Mouse (Mus musculus): ENCODE data around the gene Casp7. TPM values are rescaled to one million over a fixed set of nuclear protein-coding genes. Genes with fewer than 3 reads are reported as not detected.

The Casp7 gene
- polyA plus RNA-seq, 1 experiment from 2014 or later: 20.5 TPM

DNA sequence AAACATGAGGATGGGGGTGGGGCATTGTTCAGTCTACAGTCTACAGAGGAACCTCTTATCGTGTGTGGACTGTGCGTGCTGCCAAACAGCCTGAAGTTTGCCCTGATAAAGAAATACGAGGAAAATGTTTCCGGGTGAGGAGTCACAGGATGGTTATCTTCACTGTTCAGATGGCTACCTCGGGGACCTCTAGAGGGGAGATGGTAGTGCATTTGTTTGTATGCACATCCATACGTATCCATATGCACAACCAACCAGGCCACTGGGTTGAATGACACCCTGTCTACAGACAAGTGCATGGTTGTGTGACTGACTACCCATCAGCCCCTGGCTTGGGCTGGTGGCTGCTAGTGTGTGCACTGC lies 42.1 kb downstream of the Casp7 start:
- CTCF ChIA-PET: no interaction called here
- no peaks in the 10 kb centered on the region for H3K27me3 ChIP-seq
- no peak for ATAC-seq
- DNase-seq (ENCODE audit: low read depth, low spot score): no peak
- in situ Hi-C loops (cut with MboI; ENCODE audit: low pct_unique_long_range_greater_than_20kb): no loop called here
- POLR2A ChIA-PET: interaction anchor here (1.5 kb wide), 1 partner anchor 9 kb away, joined by 3 read pairs; no protein-coding TSS in a partner anchor
- no peak for TF ChIP-seq CTCF (IDR thresholded peaks at IDR 0.05)

DNA sequence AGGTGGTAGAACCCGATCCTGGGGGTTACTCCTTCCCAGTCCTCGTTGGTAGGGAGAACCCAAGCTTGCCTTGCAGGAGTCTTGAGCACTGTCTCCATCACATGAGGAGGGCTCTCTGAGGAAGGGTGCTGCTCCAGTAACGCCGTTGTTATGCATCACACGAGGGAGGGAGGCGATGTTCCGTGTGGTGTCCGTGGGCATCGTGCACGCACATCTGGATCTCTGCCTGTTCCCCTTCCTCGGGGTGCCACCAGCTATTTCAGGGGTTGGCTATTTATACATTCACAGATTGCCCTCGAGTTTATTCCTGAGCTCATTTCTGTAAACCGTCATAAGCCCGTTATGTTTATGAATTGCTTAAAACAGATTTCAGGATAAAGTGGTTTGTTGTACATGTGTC lies 46.5 kb downstream of the Casp7 start:
- POLR2A ChIA-PET: no interaction called here
- no peak for DNase-seq (ENCODE audit: low read depth, low spot score)
- no peak for TF ChIP-seq CTCF (IDR thresholded peaks at IDR 0.05)
- ATAC-seq: no peak
- CTCF ChIA-PET: no interaction called here
- in situ Hi-C loops (cut with MboI; ENCODE audit: low pct_unique_long_range_greater_than_20kb): no loop called here
- no peaks in the 10 kb centered on the region for H3K27me3 ChIP-seq

DNA sequence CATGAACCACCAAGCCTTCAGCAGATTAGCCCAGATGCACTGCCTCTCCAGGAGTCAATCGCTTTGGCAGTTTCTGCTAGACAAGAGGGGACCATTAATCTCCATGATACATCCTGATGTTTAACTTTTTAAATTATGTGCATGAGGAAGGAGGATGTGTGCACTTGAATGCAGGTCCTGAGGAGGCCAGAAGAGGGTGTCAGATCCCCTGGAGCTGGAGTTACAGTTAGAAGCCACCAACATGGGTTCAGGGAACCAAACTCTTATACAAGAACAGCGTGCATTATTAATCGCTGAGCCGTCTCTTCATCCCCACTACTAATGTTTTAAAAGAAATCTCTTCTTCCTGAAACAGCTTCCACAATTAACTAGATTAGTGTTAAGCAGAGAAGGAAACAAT lies 51.9 kb downstream of the Casp7 start:
- no peaks in the 10 kb centered on the region for H3K27me3 ChIP-seq

DNA sequence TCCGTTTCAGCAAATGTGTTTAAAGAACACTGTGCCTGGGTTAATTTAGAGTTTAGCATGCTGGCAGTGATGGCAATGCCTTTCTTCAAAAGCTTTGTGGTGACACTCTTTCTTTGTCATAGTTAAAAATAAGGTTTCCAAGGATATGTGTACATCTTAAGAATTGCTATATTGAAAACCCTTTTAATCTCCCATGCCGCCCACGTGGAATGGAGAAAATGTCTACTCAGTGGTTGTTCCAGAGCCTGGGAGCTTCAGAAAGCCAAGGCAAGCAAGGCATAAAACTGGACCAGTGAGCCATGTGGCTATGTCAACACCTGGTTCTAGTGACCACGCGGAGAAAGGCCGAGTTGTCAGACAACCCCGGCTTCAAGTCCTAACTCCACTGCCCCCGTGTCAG lies 52.6 kb downstream of the Casp7 start:
- in situ Hi-C loops (cut with MboI; ENCODE audit: low pct_unique_long_range_greater_than_20kb): no loop called here
- POLR2A ChIA-PET: no interaction called here

More for the DNA sequence above, 51.9 kb downstream of the Casp7 start:
- ChIA-PET CTCF (interaction anchor here (1.0 to 1.6 kb wide), 2 partner anchors 10 to 25 kb away, joined by 4 read pairs; no protein-coding TSS in a partner anchor), POLR2A (interaction anchor here (0.9 kb wide), 1 partner anchor 10 kb away, joined by 3 read pairs; no protein-coding TSS in a partner anchor)
- no peak for ATAC-seq
- TF ChIP-seq CTCF (IDR thresholded peaks at IDR 0.05): no peak
- in situ Hi-C loops (cut with MboI; ENCODE audit: low pct_unique_long_range_greater_than_20kb): no loop called here
- no peak for DNase-seq (ENCODE audit: low read depth, low spot score)

DNA sequence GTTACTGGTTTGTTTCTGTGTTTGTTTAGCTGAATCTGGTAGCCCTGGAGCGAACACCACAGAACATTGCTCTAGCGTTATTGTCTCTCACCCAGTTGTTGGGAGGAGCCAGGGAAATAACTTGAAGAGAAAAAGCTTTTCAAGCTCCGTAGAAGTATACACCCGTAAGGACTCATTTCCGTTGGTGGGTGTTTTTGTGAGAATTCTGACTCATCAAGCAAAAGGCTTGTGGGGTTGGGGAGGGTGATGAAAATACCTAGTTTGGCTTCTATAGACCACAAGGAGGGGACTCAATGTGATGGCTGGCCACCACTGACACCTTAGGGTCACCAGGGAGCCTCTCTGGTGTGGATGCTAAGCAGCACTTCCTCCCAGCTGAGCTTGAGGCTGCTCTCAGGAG lies 54.0 kb downstream of the Casp7 start:
- TF ChIP-seq CTCF (IDR thresholded peaks at IDR 0.05): no peak
- CTCF ChIA-PET: interaction anchor here (0.9 to 1.0 kb wide), 2 partner anchors 64 to 326 kb away, joined by 3 read pairs; no protein-coding TSS in a partner anchor
- DNase-seq (ENCODE audit: low read depth, low spot score): no peak
- POLR2A ChIA-PET: no interaction called here
- H3K27me3 ChIP-seq: no peaks in the 10 kb centered on the region
- ATAC-seq: no peak
- in situ Hi-C loops (cut with MboI; ENCODE audit: low pct_unique_long_range_greater_than_20kb): no loop called here

More for the DNA sequence above, 52.6 kb downstream of the Casp7 start:
- CTCF ChIA-PET: no interaction called here
- DNase-seq (ENCODE audit: low read depth, low spot score): no peak
- H3K27me3 ChIP-seq: no peaks in the 10 kb centered on the region
- no peak for TF ChIP-seq CTCF (IDR thresholded peaks at IDR 0.05)
- ATAC-seq: no peak

DNA sequence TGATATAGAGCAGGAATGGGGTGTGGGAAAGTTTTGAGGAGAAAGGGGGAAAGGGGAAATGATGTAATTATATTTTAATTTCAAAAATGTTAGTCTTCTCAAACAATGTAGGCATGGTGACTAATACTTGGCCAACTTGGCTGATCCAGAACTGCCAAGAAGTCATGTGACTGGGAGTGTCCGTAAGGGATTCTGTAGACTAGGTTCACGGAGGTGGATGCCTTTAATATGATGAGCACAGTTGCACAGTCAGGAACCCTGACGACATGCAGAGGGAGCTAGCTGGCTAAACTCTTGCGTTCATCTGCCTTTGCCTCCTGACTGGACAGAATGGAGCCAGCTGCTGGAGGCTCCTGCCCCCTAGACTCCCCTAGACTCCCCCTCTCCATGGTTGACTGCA lies 54.9 kb downstream of the Casp7 start:
- ChIA-PET CTCF (interaction anchor here (1.2 kb wide), 1 partner anchor 13 kb away, joined by 4 read pairs; no protein-coding TSS in a partner anchor), POLR2A (interaction anchor here (1.7 kb wide), 1 partner anchor 21 kb away, joined by 3 read pairs; no protein-coding TSS in a partner anchor)
- DNase-seq (ENCODE audit: low read depth, low spot score): no peak
- ATAC-seq: peak; percentile 39
- in situ Hi-C loops (cut with MboI; ENCODE audit: low pct_unique_long_range_greater_than_20kb): no loop called here
- TF ChIP-seq CTCF (IDR thresholded peaks at IDR 0.05): no peak
- H3K27me3 ChIP-seq: no peaks in the 10 kb centered on the region

DNA sequence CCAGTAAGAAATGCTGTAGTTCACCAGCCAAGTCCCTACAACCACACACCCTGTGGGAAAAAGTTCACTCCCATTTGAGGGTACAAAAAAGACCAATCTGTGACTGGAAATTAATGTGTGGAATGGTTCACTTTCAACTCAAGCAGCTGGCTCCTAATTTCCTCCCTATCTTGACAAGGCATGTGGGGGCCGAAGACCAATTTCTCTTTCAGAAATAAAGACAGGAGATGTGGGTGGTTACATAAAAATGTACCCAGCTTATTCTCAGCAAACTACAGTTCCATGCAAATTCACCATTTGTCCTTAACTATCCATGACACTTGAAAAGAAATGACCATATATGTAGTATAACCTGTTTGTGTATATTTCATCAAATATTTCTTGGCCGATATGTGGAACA lies 55.5 kb downstream of the Casp7 start:
- CTCF ChIA-PET: interaction anchor here (1.2 kb wide), 1 partner anchor 13 kb away, joined by 4 read pairs; no protein-coding TSS in a partner anchor
- in situ Hi-C loops (cut with MboI; ENCODE audit: low pct_unique_long_range_greater_than_20kb): no loop called here
- TF ChIP-seq CTCF (IDR thresholded peaks at IDR 0.05): no peak
- POLR2A ChIA-PET: interaction anchor here (0.6 to 1.7 kb wide), 2 partner anchors 21 to 451 kb away, joined by 3 to 5 read pairs; no protein-coding TSS in a partner anchor
- ATAC-seq (no peak), DNase-seq (ENCODE audit: low read depth, low spot score) (no peak)
- H3K27me3 ChIP-seq: no peaks in the 10 kb centered on the region

DNA sequence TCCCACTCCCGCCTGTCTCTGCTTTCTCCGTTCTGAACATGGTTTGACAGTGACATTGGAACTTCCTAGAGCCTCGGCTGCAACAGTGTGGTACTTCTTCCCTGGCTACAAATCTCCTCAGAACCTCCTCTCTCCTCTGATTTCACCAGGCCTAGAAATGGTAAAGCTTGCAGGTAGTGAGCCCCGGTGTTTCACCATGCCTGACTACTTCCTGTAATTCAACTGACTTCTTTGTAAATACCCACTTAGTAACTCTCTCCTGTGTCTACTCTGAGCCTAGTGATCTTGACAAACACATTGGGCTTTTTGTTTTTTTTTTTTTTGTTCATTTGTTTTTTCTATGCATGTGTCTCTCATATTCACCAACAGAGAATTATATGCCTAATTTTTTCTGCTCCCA lies 57.9 kb downstream of the Casp7 start:
- no peak for DNase-seq (ENCODE audit: low read depth, low spot score)
- TF ChIP-seq CTCF (IDR thresholded peaks at IDR 0.05): no peak
- ChIA-PET CTCF (no interaction called here), POLR2A (no interaction called here)
- H3K27me3 ChIP-seq: no peaks in the 10 kb centered on the region
- in situ Hi-C loops (cut with MboI; ENCODE audit: low pct_unique_long_range_greater_than_20kb): no loop called here
- no peak for ATAC-seq

DNA sequence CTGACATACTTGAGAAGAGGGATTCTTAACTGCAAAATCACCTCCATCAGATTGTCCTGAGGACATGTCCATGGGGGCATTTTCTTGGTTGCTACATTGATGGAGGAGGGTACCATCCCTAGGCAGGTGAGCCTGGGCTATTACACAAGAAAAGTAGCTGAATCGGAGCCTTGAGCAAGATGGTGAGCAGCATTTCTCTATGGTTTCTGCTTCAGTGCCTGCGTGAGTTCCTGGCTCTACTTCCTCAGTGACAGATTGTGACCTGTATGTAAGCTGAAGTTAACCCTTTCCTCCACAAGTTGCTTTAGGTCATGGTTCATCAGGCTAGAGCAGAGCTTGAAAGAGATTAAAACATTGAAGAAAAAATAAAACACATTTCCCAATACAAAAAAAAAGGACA lies 58.4 kb downstream of the Casp7 start:
- H3K27me3 ChIP-seq: no peaks in the 10 kb centered on the region
- CTCF ChIA-PET: no interaction called here
- no peak for DNase-seq (ENCODE audit: low read depth, low spot score)
- POLR2A ChIA-PET: no interaction called here
- no peak for ATAC-seq
- in situ Hi-C loops (cut with MboI; ENCODE audit: low pct_unique_long_range_greater_than_20kb): no loop called here
- no peak for TF ChIP-seq CTCF (IDR thresholded peaks at IDR 0.05)

DNA sequence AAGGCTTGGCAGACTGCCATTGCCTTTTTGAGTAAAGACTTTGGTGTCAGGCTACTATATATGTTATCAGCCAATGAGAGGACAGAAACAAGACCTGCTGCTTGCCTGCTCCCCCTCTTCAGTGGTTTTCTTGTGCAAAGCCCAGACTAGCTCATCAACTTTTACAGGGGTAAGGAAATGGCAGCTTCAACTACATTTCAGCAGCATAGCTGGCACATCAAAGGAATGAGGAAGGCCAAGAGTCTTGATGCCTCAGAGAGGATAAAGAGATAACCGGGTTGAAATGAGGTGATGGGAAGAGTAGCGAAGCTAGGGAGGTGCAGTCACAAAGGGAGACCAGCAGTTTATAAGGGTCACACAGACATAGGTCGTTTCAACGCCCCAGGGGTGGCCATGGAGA lies 60.6 kb downstream of the Casp7 start:
- no peak for DNase-seq (ENCODE audit: low read depth, low spot score)
- H3K27me3 ChIP-seq: no peaks in the 10 kb centered on the region
- ChIA-PET POLR2A (no interaction called here), CTCF (no interaction called here)
- TF ChIP-seq CTCF (IDR thresholded peaks at IDR 0.05): no peak
- no peak for ATAC-seq
- in situ Hi-C loops (cut with MboI; ENCODE audit: low pct_unique_long_range_greater_than_20kb): no loop called here

DNA sequence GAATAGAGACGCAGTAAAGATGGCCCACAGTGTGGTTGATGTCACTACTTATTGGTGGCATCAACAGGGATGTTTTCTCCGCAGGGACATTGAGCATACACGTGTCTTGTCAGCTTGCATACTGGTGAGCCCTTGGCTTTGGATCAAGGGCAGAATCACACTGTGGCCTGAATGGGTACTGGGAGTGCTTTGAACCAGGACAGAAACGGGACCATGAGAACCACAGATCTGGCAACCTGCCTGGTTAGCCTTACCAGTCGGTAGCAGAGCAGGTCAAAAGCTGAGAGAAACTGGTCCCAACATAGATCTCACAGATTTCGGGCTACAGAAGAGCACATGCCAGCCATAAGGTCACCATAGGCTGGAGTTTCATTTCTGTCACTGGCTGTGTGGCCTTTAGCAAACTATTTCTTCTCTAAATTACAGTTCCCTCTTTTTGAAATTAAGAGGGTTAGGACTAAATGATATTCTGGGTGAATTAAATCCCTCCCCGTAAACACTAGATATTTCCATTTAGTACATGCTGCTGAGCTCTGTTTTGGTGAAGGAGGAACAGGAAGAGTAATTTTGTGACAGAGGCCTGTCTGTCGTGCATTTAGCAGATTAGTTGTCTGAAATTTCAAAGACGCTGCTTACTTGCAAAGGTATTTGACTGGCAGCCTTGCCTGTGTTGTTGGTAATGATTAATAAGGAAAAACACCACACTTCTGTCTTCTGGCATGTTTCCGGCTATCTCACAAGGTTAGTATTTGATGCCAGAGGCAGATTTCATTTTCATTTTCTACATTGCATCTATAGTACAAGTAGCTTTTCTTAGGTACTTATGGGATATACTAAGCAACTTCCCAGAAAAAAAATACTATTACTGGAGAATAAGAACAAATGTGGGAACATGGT lies 62.5 kb downstream of the Casp7 start:
- peak; percentile 38 for ATAC-seq
- TF ChIP-seq CTCF (IDR thresholded peaks at IDR 0.05): no peak
- ChIA-PET CTCF (interaction anchor here (0.7 to 2.0 kb wide), 3 partner anchors 11 to 192 kb away, joined by 3 to 4 read pairs (median 3); no protein-coding TSS in a partner anchor), POLR2A (interaction anchor here (0.9 to 1.1 kb wide), 2 partner anchors 46 to 89 kb away, joined by 3 to 4 read pairs; no protein-coding TSS in a partner anchor)
- no peaks in the 10 kb centered on the region for H3K27me3 ChIP-seq
- DNase-seq (ENCODE audit: low read depth, low spot score): peak; percentile 68
- in situ Hi-C loops (cut with MboI; ENCODE audit: low pct_unique_long_range_greater_than_20kb): no loop called here

Measured in Patski (cell line).